9 mouse cellular contexts compared by ENCODE assay signal in the genomic region with DNA sequence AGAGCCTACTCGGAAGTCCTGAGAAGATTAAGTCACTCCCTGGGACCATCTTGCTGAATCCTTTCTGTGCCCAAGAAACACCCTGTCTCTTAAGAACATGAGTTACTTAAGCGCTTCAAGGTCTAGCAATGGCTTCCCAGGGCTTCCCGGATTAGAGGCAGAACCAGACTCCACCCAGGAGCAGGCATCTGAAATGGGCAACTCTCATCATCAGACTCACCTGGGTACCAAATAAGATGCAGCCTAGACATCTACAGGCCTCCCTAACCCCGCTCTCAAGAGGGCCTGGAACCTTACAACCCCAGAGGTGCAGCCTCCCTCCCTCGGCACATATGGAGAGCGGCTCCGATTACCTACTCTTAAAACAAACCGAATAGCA. TPM values are rescaled to one million over a fixed set of nuclear protein-coding genes. Genes with fewer than 3 reads are reported as not detected.
DNase-seq lines count a peak whose midpoint lies in the region; ATAC-seq and TF ChIP-seq lines count a peak whose summit lies in the region.
"Had no signal": no experiment of that assay in that cellular context is flagged by ENCODE, and none has a peak within 500 bp of the region (broad histone marks: within the 10 kb centered on the region; RNA-seq: fewer than 3 reads in every experiment).

No protein-coding gene starts in this region.

- H3K4me1 ChIP-seq in liver, adult 2 months (ENCODE audit: control insufficient read depth, insufficient read depth, low read length), result peaks cover 24% of the 10 kb centered on the region
- H3K4me1 ChIP-seq in embryonic facial prominence, embryonic 13.5 days, result peaks cover 20% of the 10 kb centered on the region
- peaks cover 14% of the 10 kb centered on the region; the same call in 1 of the 2 replicates for H3K4me1 ChIP-seq in intestine, embryonic 16.5 days (ENCODE audit: control insufficient read depth, insufficient read depth, low read length)
- H3K4me1 ChIP-seq in neural tube, embryonic 12.5 days, result peaks cover 29% of the 10 kb centered on the region

- TF ChIP-seq POLR2A in liver, adult 2 months (IDR thresholded peaks at IDR 0.05; ENCODE audit: extremely low read depth, insufficient read depth, low read length), result no peak

- no peak for DNase-seq in liver, adult 2 months (ENCODE audit: extremely low read depth, low read depth, low spot score)
- DNase-seq in liver, result no peak
- no peak for DNase-seq in c-Kit-positive CD71-positive TER-119-positive erythroid progenitor cells, embryonic 14.5 days (ENCODE audit: low spot score)
- no peak for DNase-seq in ovary, adult 18-20 months (ENCODE audit: low spot score)
- no peak for DNase-seq in urinary bladder, adult 2 months (ENCODE audit: low spot score)

- H3K36me3 ChIP-seq in liver, adult 2 months (ENCODE audit: control insufficient read depth, insufficient read depth, low read length), result no peaks in the 10 kb centered on the region
- H3K36me3 ChIP-seq in embryonic facial prominence, embryonic 13.5 days, result no peaks in the 10 kb centered on the region
- no peaks in the 10 kb centered on the region for H3K36me3 ChIP-seq in intestine, embryonic 16.5 days (ENCODE audit: control insufficient read depth, insufficient read depth, low read length)
- no peaks in the 10 kb centered on the region for H3K36me3 ChIP-seq in neural tube, embryonic 12.5 days

- H3K4me2 ChIP-seq in embryonic facial prominence, embryonic 13.5 days, result peak overlapping the region; percentile 84
- H3K4me2 ChIP-seq in intestine, embryonic 16.5 days (ENCODE audit: low read depth, low read length), result peak overlapping the region; percentile 95
- H3K4me2 ChIP-seq in neural tube, embryonic 12.5 days (replicated peaks), result peak overlapping the region; percentile 89

- H3K27ac ChIP-seq in liver, adult 2 months (replicated peaks; ENCODE audit: insufficient read depth, low read depth, low read length), result peak overlapping the region; percentile 94
- peak overlapping the region; percentile 92; the same call in 1 of the 2 replicates for H3K27ac ChIP-seq in embryonic facial prominence, embryonic 13.5 days
- H3K27ac ChIP-seq in intestine, embryonic 16.5 days (ENCODE audit: low read length), result 0 out of 2 replicates have a peak overlapping the region, but pooled peaks have one; percentile 9
- H3K27ac ChIP-seq in neural tube, embryonic 12.5 days, result no peak overlapping the region

- no peaks in the 10 kb centered on the region for H3K27me3 ChIP-seq in liver, adult 2 months (ENCODE audit: control insufficient read depth, insufficient read depth, low read length)
- H3K27me3 ChIP-seq in embryonic facial prominence, embryonic 13.5 days, result no peaks in the 10 kb centered on the region
- H3K27me3 ChIP-seq in intestine, embryonic 16.5 days (replicated peaks; ENCODE audit: control insufficient read depth, insufficient read depth, low read length), result no peaks in the 10 kb centered on the region
- H3K27me3 ChIP-seq in neural tube, embryonic 12.5 days (replicated peaks), result no peaks in the 10 kb centered on the region

- H3K4me3 ChIP-seq in liver, adult 2 months (ENCODE audit: insufficient read depth, low read depth, low read length), result peak overlapping the region; percentile 92
- peak overlapping the region; percentile 76 for H3K4me3 ChIP-seq in embryonic facial prominence, embryonic 13.5 days
- peak overlapping the region; percentile 80 for H3K4me3 ChIP-seq in intestine, embryonic 16.5 days (ENCODE audit: low read length)
- H3K4me3 ChIP-seq in neural tube, embryonic 12.5 days, result peak overlapping the region; percentile 94

- 31% methylated on average over 8 of the region's 8 CpGs for WGBS in liver, adult 2 months
- 15% methylated on average over 8 of the region's 8 CpGs for WGBS in embryonic facial prominence, embryonic 13.5 days
- WGBS in intestine, embryonic 16.5 days, result 24% methylated on average over 8 of the region's 8 CpGs
- WGBS in neural tube, embryonic 12.5 days, result 18% methylated on average over 8 of the region's 8 CpGs

- peak overlapping the region; percentile 97 for H3K9ac ChIP-seq in liver, adult 2 months (ENCODE audit: low read depth, low read length)
- peak overlapping the region; percentile 84; the same call in 1 of the 2 replicates for H3K9ac ChIP-seq in embryonic facial prominence, embryonic 13.5 days
- peak overlapping the region; percentile 92 for H3K9ac ChIP-seq in intestine, embryonic 16.5 days (ENCODE audit: low read depth, low read length)
- H3K9ac ChIP-seq in neural tube, embryonic 12.5 days, result peak overlapping the region; percentile 97

- no peak for ATAC-seq in embryonic facial prominence, embryonic 13.5 days (ENCODE audit: insufficient number of reproducible peaks, insufficient read depth, low FRiP score, low TSS enrichment, low read depth)
- ATAC-seq in intestine, embryonic 16.5 days, result no peak
- ATAC-seq in neural tube, embryonic 12.5 days (ENCODE audit: low FRiP score, low read depth), result no peak

- no peak for TF ChIP-seq CTCF in liver, adult 2 months (IDR thresholded peaks at IDR 0.05; ENCODE audit: low read depth, low read length)

- peaks cover 43% of the 10 kb centered on the region for H3K79me2 ChIP-seq in liver, adult 2 months (ENCODE audit: control insufficient read depth, insufficient read depth, low read length)

- H3K9me3 ChIP-seq in embryonic facial prominence, embryonic 13.5 days, result no peaks in the 10 kb centered on the region
- H3K9me3 ChIP-seq in intestine, embryonic 16.5 days (ENCODE audit: control insufficient read depth, low read length), result no peaks in the 10 kb centered on the region
- H3K9me3 ChIP-seq in neural tube, embryonic 12.5 days, result no peaks in the 10 kb centered on the region

RNA-seq across cellular contexts. Expression of a gene that starts 2.9 kb away (rescaled TPM):
- 26.2 and 26.4 TPM in 2 replicates for total RNA-seq in liver, adult 2 months (2014; rRNA removed)
- polyA plus RNA-seq in liver, adult 2 months (2012; rRNA removed), result 14.1 and 19.8 TPM in 2 replicates
- 22.7 and 23.0 TPM in 2 replicates for polyA plus RNA-seq in embryonic facial prominence, embryonic 13.5 days (2015; fragmentation: Nextera tagmentation; extraction: Ambion mirVana)
- 23.1 and 23.3 TPM in 2 replicates for polyA plus RNA-seq in intestine, embryonic 16.5 days (2015; fragmentation: Nextera tagmentation; extraction: Ambion mirVana)
- 34.0 and 34.5 TPM in 2 replicates for polyA plus RNA-seq in neural tube, embryonic 12.5 days (2016; fragmentation: Nextera tagmentation; extraction: Ambion mirVana)
- 13.0 and 21.9 TPM in 2 replicates for polyA plus RNA-seq in urinary bladder, adult 2 months (2012; rRNA removed)

RNA-seq across cellular contexts. Expression of a gene that starts 19.1 kb away (rescaled TPM):
- total RNA-seq in liver, adult 2 months (2014; rRNA removed), result 0.09 TPM in 1 of 2 replicates, not detected in the other
- not detected in 2 replicates for polyA plus RNA-seq in liver, adult 2 months (2012; rRNA removed)
- not detected in 2 replicates for polyA plus RNA-seq in embryonic facial prominence, embryonic 13.5 days (2015; fragmentation: Nextera tagmentation; extraction: Ambion mirVana)
- polyA plus RNA-seq in intestine, embryonic 16.5 days (2015; fragmentation: Nextera tagmentation; extraction: Ambion mirVana), result not detected in 2 replicates
- 0.19 TPM in 1 of 2 replicates, not detected in the other for polyA plus RNA-seq in neural tube, embryonic 12.5 days (2016; fragmentation: Nextera tagmentation; extraction: Ambion mirVana)
- not detected in 2 replicates for polyA plus RNA-seq in urinary bladder, adult 2 months (2012; rRNA removed)
- total RNA-seq: layer of hippocampus, postnatal 36 days had no signal
